Mouse (Mus musculus): Measurements from ENCODE around the gene Cilp.
"Not testable (repeated sequence)": the region's sequence is repeated elsewhere in the genome, so short reads cannot be mapped to it uniquely, and the experiment has no call there.

Cilp gene

DNA sequence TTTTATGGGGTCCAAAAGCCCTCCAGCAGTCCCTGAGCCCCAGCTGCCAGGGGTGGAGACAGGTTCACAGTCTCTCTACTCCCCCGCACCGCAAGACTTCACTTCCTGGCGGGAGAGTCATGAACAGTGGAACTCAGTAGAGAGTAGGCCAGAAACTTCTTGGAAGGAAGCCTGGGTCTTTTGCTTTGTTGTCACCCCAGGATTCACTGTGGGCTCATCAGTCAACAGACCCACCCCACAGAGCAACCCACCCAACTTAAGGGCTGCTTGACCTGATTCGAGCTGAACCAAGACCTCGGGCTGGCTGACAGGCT lies 16.6 kb upstream of the Cilp start:
- DNase-seq (ENCODE audit: low read depth) = no peak

GRCm38 (mm10) chr9:65252026-65252425 lies 13.0 kb upstream of the Cilp start:
- no peak for DNase-seq (ENCODE audit: low read depth)

- DNase-seq (ENCODE audit: low read depth) = no peak
Measured at GRCm38 (mm10) chr9:65255906-65256600, 8.9 kb upstream of the Cilp start.

GRCm38 (mm10) chr9:65257218-65257910 lies 7.6 kb upstream of the Cilp start:
- no peak for DNase-seq (ENCODE audit: low read depth)

DNA sequence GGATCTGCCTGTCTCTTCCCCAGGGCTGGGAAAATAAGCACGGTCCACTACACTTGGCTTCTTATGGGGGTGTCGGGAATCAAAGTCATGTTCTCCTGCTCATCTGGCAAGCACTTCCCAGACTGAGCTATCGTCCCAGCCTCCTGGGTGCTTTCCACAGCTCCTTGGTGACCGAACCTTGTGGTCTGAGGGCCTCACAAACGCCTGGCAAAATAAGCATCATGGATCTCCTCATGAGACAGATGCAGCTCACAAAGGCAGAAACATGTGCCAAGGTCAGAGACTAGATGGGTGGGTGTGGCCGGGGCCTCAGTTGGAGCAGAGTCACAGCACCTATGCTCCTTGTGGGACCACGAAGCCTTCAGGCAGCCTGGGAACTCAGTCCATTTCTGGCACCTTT lies 5.6 kb upstream of the Cilp start:
- no peak for DNase-seq (ENCODE audit: low read depth)

GRCm38 (mm10) chr9:65261591-65262230 lies 3.3 kb upstream of the Cilp start:
- DNase-seq (ENCODE audit: low read depth) = no peak

GRCm38 (mm10) chr9:65262641-65263120 lies 2.3 kb upstream of the Cilp start:
- DNase-seq (ENCODE audit: low read depth) = no peak

DNA sequence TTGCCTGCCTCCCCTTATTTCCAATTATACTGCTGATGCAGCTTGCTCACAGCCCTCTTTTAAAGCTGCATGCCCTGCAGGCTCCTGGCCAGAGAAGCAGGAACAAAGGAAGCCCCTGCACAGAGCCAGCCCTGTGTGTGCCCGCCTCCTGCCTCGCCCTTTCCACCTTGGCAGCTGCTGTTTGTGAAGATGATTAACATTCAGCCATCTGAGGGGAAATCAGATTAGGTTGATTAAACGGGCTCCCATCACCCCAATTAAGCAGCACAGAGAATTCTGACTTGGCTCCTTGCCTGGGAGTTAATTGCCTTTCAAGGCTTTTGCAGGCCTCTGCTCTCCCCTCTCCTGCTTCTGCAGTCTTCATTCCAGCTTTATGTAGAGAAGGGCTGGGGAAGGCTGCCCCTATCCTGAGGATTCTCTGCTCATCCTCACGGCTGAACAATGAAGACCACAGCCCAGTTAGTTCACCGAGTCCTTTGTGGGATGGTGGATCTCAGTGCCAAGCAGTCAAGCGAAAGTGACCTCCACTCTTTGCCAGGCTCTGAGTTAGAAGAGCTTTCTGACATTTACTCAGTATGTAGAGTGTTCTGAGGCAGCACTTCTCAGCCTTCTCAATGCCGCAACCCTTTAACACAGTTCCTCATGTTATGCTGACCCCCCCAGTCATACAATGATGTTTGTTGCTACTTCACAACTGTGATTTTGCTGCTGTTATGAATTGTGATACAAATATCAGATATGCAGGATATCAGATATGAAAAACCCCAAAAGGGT lies 2.9 kb downstream of the Cilp start:
- no peak for DNase-seq (ENCODE audit: low read depth)

DNA sequence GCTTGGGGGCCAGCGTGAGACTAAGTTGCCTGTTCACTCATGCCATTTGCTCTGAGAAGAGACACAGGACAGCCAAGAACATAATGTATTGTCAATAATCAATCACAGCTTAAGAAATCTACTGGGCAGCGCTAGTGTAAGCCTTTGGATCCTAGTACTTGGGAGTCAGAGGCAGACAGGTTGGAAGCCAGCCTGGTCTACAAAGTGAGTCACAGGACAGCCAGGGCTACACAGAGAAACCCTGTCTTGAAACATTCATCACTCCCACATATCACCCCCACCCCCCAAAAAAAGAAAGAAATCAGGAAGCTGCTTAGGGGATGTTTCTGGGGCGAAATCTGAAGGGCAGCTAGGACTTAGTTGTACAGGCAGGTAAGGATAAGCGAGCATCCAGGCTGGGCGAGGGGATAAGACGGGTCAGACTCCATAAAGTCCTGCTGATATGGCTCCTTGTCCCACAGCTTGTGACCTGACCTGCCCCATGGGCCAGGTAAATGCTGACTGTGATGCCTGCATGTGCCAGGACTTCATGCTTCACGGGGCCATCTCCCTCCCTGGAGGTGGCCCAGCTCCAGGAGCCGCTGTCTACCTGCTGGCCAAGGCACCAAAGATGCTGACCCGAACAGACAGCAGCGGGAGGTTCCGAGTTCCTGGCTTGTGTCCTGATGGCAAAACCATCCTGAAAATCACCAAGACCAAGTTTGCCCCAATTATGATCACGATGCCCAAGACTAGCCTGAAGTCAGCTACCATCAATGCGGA lies 8.2 kb downstream of the Cilp start:
- no peak for DNase-seq (ENCODE audit: low read depth)

DNA sequence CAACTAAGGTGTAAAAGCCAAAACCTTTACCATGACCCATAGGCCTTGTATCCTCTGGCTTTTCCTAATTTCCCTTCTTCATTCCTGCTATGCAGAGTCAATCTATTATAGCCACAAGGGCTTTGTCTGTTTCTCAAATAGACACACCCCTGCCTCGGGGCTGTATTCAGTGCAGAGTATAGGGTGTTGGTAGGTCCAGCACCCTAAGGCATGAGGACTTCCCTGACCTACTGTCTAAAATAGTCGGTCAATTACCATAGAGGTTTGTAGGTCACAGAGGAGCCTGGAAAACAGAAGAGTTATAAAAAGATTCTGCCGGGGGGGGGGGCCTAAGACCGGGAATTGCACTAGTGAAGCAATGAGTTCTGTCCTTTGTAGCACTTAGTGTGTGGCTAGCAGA lies 8.9 kb downstream of the Cilp start:
- no peak for DNase-seq (ENCODE audit: low read depth)

DNA sequence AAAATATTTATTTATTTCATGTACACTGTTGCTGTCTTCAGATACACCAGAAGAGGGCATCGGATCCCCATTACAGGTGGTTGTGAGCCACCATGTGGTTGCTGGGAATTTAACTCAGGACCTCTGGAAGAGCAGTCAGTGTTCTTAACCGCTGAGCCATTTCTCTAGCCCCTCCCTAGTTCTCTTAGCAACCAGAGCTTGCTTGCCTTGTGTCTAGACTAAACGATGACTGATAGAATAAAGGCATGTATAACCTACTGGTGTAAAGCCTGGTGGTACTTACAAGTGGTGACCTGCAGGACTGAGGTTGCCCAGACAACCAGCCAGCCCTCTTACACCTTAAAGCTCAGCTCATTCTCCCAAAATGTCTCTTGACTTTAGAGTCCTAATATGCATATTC lies 9.9 kb downstream of the Cilp start:
- not testable (repeated sequence) for DNase-seq (ENCODE audit: low read depth)

GRCm38 (mm10) chr9:65275810-65276530 lies 11.0 kb downstream of the Cilp start:
- DNase-seq (ENCODE audit: low read depth) = no peak

DNA sequence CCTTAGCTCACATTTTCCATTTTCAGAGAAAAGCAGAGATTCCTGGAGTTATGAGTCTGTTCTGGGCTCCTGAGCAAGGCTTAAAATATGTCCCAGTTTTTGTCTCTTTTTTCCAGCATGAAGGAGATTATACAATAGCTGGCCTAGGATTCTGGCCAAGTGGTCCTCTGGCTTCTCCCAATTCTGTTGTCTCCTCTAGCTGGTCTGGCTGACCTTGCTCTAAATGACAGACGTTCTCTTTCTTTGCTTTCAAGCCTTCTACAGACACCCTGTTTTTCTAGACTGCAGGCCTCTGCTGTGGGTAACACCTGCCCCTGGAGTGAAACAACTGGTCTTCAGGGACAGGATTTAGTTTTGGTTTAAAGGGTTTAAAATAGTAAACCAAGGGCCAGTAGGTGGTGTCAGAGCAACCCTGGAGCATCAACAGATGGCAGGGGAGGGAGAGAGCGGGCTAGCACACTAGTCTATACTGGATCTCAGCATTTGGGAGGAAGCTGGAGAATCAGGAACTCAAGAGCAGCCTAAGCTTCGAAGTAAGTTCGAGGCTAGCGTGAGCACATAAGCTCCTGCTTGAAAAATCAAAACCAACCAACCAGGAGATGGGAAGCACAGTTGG lies 16.7 kb downstream of the Cilp start:
- DNase-seq (ENCODE audit: low read depth) = no peak

GRCm38 (mm10) chr9:65283301-65283700 lies 18.3 kb downstream of the Cilp start:
- DNase-seq (ENCODE audit: low read depth) = peak; percentile 73

- not testable (repeated sequence) for DNase-seq (ENCODE audit: low read depth)
Measured at GRCm38 (mm10) chr9:65288252-65288651, 23.3 kb downstream of the Cilp start.

GRCm38 (mm10) chr9:65289988-65290387 lies 25.0 kb downstream of the Cilp start:
- DNase-seq (ENCODE audit: low read depth) = no peak

DNA sequence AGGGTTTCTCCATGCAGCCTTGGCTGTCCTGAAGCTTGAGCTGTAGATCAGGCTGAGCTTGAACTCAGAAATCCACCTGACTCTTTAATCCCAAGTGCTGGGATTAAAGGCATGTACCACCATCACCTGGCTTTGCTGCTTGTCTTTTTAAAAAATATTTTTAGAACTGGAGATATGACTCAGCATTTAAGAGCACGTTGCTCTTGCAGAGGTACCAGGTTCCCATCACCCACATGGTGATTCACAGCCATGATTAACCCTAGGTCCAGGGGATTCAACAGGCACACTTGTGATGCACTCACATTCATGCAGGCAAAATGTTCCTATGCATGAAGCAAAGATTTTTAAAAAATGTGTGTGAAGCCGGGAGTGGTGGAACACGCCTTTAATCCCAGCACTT lies 27.4 kb downstream of the Cilp start:
- DNase-seq (ENCODE audit: low read depth) = no peak

- peak; percentile 56 for DNase-seq (ENCODE audit: low read depth)
Measured at GRCm38 (mm10) chr9:65293119-65293518, 28.1 kb downstream of the Cilp start.

DNA sequence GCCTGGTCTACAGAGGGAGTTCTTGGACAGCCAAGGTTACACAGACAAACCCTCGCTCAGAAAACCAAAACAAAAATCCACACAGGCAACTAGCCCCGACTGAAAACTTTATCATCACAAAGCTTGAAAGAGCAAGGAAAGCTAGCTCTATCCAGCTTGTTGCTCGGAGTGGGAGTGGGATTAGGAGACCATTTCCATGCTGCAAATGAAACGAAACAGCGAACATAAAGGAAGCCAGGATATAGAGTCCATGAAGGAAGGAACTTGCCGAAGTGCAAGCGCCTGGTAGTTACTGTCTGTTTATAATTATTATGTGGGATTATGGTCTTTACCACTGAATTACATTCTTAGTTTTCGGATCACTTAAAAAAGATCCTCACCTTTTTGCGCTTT lies 28.6 kb downstream of the Cilp start:
- no peak for DNase-seq (ENCODE audit: low read depth)

DNA sequence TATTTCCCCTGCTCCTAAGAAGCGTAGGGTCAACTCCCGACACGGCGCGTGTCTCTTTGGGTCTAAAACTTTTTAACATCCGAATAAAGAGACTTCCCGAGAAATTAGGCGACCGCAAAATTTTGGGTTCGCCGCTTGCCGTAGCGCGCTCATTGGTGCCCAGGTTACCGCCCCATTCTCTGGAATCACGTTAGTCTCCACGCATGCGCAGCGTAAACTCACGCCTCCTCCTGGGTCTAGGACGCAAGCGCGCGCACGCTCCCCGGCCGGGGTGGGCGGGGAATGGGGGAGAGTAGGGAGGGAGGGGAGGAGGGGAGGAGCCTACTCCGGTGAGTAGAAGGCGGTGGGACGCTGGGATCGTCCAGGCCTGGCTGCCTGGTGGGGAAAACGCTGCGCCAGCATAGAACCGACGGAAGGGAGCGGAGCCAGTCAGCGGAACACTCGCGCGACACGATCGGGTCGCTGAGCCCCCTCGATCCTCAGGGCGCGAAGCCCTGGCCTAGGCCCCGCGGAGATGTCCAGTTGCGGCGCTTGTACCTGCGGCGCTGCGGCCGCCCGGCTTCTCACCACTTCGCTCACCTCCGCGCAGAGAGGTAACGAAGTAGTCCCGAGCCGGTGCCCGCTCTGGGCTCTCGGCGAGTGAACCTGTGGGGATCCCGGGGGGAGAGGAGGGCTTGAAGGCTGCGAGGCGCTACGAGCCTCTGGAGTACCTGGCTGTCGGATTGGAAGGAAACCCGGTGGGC lies 29.2 kb downstream of the Cilp start, which contains the start of gene Clpx:
Clpx (plus strand) TSS at position 288 of the 743 bp plus-strand sequence.
- DNase-seq (ENCODE audit: low read depth) = peak; percentile 98

Data from naive thymus-derived CD4-positive, alpha-beta T cell, adult 2 months (primary cell).